Mouse (Mus musculus) small intestine, adult 2 months (tissue): ENCODE measurements at regions not wholly inside any gene's neighbourhood (a gene's known extent, or its start where the extent isn't known, plus 50 kb on each side); places are given as distances from the start of the nearest gene placed in this dataset.

Experiments used
- H3K27ac ChIP-seq: fragments of 200-500 bp; 2 replicates; pipeline ENCODE4 v1.5.1; 2012; ENCODE audit warnings: low read depth, low read length, control low read depth, inconsistent platforms; ENCODE audit not compliant: insufficient read depth
- H3K27me3 ChIP-seq: fragments of 200-500 bp; 2 replicates; pipeline ENCODE4 v1.6.1; 2012; ENCODE audit warnings: mild to moderate bottlenecking, moderate library complexity, low read length, inconsistent platforms; ENCODE audit not compliant: control insufficient read depth, insufficient read depth
- H3K36me3 ChIP-seq: fragments of 200-500 bp; 2 replicates; pipeline ENCODE4 v1.6.1; 2012; ENCODE audit warnings: mild to moderate bottlenecking, low read length, control low read depth, inconsistent platforms; ENCODE audit not compliant: control insufficient read depth, insufficient read depth
- H3K4me1 ChIP-seq: fragments of 200-500 bp; 2 replicates; pipeline ENCODE4 v1.6.1; 2012; ENCODE audit warnings: low read length, inconsistent platforms, mixed read lengths; ENCODE audit not compliant: control insufficient read depth, insufficient read depth, insufficient read length
- H3K4me3 ChIP-seq: fragments of 200-500 bp; 2 replicates; pipeline ENCODE4 v1.5.1; 2012; ENCODE audit warnings: low read depth, mild to moderate bottlenecking, control low read depth, inconsistent platforms, low read length, moderate library complexity
- CTCF ChIP-seq: fragments of 200-500 bp; IDR thresholded peaks from 2 replicates; pipeline ENCODE4 v1.5.1; 2012; ENCODE audit warnings: low read depth, mild to moderate bottlenecking, control low read depth, inconsistent platforms, low read length, moderate library complexity, mixed read lengths; ENCODE audit not compliant: insufficient replicate concordance, insufficient read length; ENCODE audit errors: extremely low read depth
- POLR2A ChIP-seq: fragments of 200-500 bp; IDR thresholded peaks from 2 replicates; pipeline ENCODE4 v1.6.1; 2012; ENCODE audit warnings: low read depth, mild to moderate bottlenecking, control low read depth, inconsistent platforms, low read length, moderate library complexity
- WGBS: fragments of 180-500 bp; shearing (Covaris S2); methylation state at CpG from one replicate; pipeline ENCODE4 v1.1.7; 2018; 5-methylcytosine and 5-hydroxymethylcytosine counted together

GRCm38 (mm10) chr5:21136081-21136480 is 50.0 kb upstream of the Gsap start:
- TF ChIP-seq CTCF (no peak), POLR2A (no peak)

More at GRCm38 (mm10) chr5:21136081-21136480, 50.0 kb upstream of the Gsap start:
- no peak overlapping the region for H3K4me3 ChIP-seq
- H3K27me3 ChIP-seq = no peaks in the 10 kb centered on the region
- no peaks in the 10 kb centered on the region for H3K36me3 ChIP-seq
- WGBS = 64% methylated on average over 3 of the region's 3 CpGs
- H3K4me1 ChIP-seq = no peaks in the 10 kb centered on the region
- no peak overlapping the region for H3K27ac ChIP-seq
